Mouse (Mus musculus) G1E (cell line): ENCODE measurements at regions not wholly inside any gene's neighbourhood (a gene's known extent, or its start where the extent isn't known, plus 50 kb on each side); places are given as distances from the start of the nearest gene placed in this dataset.

Experiments used
- CTCF ChIP-seq: IDR thresholded peaks from 2 replicates; pipeline ENCODE4 v1.5.1; 2012; ENCODE audit warnings: low read depth, low read length, inconsistent platforms, mixed read lengths
- GATA1 ChIP-seq: IDR thresholded peaks from 2 replicates; pipeline ENCODE4 v1.6.1; 2012; ENCODE audit warnings: borderline replicate concordance, low read length, inconsistent platforms, mixed read lengths
- GATA2 ChIP-seq: IDR thresholded peaks from 2 replicates; pipeline ENCODE4 v1.6.1; 2012; ENCODE audit warnings: low read depth, low read length, inconsistent platforms, borderline replicate concordance
- TAL1 ChIP-seq: conservative IDR thresholded peaks from 2 replicates; pipeline ENCODE4 v1.6.1; 2012; ENCODE audit warnings: low read depth, low read length, inconsistent platforms, mixed read lengths

- TF ChIP-seq CTCF = no peak
- no peak for TF ChIP-seq GATA1
- no peak for TF ChIP-seq TAL1
- no peak for TF ChIP-seq GATA2
Observed at GRCm38 (mm10) chr1:43247609-43248008, 50.8 kb upstream of the Fhl2 start.
